Mouse (Mus musculus) stomach, embryonic 15.5 days (tissue): Measurements from ENCODE around the gene Tmem132b. TPM values are rescaled to one million over a fixed set of nuclear protein-coding genes. Genes with fewer than 3 reads are reported as not detected.

ENCODE experiments used
- ATAC-seq: fragments of 200-750 bp; cut with Nextera tagmentation; 2 replicates; pipeline ENCODE4 v1.8.0; 2017; ENCODE audit warnings: low read depth, moderate number of reproducible peaks, moderate TSS enrichment; ENCODE audit not compliant: insufficient read depth, low FRiP score
- H3K27ac ChIP-seq: fragments of 300-500 bp; sonication (generic); 2 replicates; pipeline ENCODE4 v1.5.1; 2015; ENCODE audit warnings: mild to moderate bottlenecking, inconsistent platforms
- H3K27me3 ChIP-seq: fragments of 300-500 bp; sonication (generic); replicated peaks from 2 replicates; pipeline ENCODE4 v1.6.1; 2015; ENCODE audit warnings: inconsistent platforms
- H3K36me3 ChIP-seq: fragments of 300-500 bp; sonication (generic); 2 replicates; pipeline ENCODE4 v1.6.1; 2015; ENCODE audit warnings: inconsistent platforms
- H3K4me1 ChIP-seq: fragments of 300-500 bp; sonication (generic); 2 replicates; pipeline ENCODE4 v1.6.1; 2015; ENCODE audit warnings: inconsistent platforms
- H3K4me2 ChIP-seq: fragments of 300-500 bp; sonication (generic); 2 replicates; pipeline ENCODE4 v1.6.1; 2015; ENCODE audit warnings: mild to moderate bottlenecking, inconsistent platforms
- H3K4me3 ChIP-seq: fragments of 300-500 bp; sonication (generic); replicated peaks from 2 replicates; pipeline ENCODE4 v1.5.1; 2015; ENCODE audit warnings: inconsistent platforms
- H3K9ac ChIP-seq: fragments of 300-500 bp; sonication (generic); 2 replicates; pipeline ENCODE4 v1.6.1; 2015; ENCODE audit warnings: inconsistent platforms
- H3K9me3 ChIP-seq: fragments of 300-500 bp; sonication (generic); 2 replicates; pipeline ENCODE4 v1.6.1; 2016; ENCODE audit warnings: inconsistent platforms
- WGBS: fragments of 180-500 bp; shearing (Covaris S2); methylation state at CpG from one replicate; pipeline ENCODE4 v1.1.7; 2015; 5-methylcytosine and 5-hydroxymethylcytosine counted together
- polyA plus RNA-seq: library from polyadenylated mRNA; unstranded; fragments of >200 nt; fragmentation: Nextera tagmentation; extraction: Ambion mirVana; gene quantifications from 2 replicates; pipeline ENCODE4 v1.2.1, GENCODE M21; 2015

Gene Tmem132b
- polyA plus RNA-seq, 1 experiment from 2014 or later: 0.62 TPM

DNA sequence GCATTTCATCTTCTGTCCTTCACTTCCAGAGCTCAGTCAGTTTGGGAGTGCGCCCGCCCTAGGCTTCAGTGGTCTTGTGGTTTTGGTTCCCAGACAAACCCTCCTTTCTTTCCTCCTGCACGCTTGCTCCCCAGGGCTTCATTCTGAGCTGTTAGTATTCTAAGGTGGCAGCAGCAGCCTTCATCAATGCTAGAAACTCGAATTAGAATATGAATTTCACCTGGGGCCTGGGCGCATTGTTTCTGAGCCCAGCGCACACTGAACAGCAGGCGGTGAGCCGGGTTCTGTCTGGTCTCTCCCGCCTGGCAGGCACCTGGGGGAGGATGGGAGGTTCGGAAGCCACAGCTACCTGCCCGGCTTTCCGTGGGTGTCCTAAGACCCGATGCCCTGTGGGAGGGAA lies 14.7 kb downstream of the Tmem132b start:
- 28% methylated on average over 13 of the region's 13 CpGs for WGBS
- ATAC-seq: no peak

GRCm38 (mm10) chr5:125549750-125550489 lies 18.3 kb downstream of the Tmem132b start:
- no peak overlapping the region for H3K4me2 ChIP-seq
- H3K9me3 ChIP-seq: no peaks in the 10 kb centered on the region
- H3K4me3 ChIP-seq: no peak overlapping the region
- no peak overlapping the region for H3K9ac ChIP-seq
- no peak overlapping the region for H3K27ac ChIP-seq
- no peaks in the 10 kb centered on the region for H3K27me3 ChIP-seq
- H3K36me3 ChIP-seq: no peaks in the 10 kb centered on the region
- no peak for ATAC-seq
- WGBS: 32% methylated on average over 11 of the region's 11 CpGs
- H3K4me1 ChIP-seq: no peaks in the 10 kb centered on the region

More for the DNA sequence above, 14.7 kb downstream of the Tmem132b start:
- Histone ChIP-seq H3K4me1 (no peaks in the 10 kb centered on the region), H3K9me3 (no peaks in the 10 kb centered on the region), H3K36me3 (no peaks in the 10 kb centered on the region), H3K27me3 (no peaks in the 10 kb centered on the region), H3K4me3 (no peak overlapping the region), H3K9ac (no peak overlapping the region), H3K27ac (no peak overlapping the region), H3K4me2 (no peak overlapping the region)

DNA sequence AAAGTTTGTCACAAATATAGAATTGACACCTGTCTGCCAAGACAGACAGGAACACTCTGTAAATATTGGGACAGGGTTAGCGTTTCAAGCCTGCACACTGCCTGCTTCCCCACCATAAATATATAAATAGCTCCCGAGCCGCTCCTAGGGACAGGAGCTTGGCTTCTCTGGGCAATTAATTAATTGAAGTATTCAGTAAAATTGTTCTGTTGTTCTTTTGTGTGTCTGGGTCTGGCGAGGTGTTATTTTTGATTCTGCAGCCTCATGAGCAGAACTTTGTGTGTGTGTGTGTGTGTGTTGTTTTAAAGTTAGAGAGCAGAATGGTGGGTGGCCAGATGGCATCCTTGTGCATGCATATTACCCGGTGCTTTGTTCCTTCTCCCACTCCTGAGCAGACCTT lies 24.2 kb downstream of the Tmem132b start:
- no peak overlapping the region for H3K27ac ChIP-seq
- no peaks in the 10 kb centered on the region for H3K9me3 ChIP-seq

GRCm38 (mm10) chr5:125563492-125563891 lies 31.9 kb downstream of the Tmem132b start:
- ATAC-seq: no peak
- 35% methylated on average over 6 of the region's 6 CpGs for WGBS
- H3K27ac ChIP-seq: no peak overlapping the region
- no peak overlapping the region for H3K4me2 ChIP-seq
- no peak overlapping the region for H3K9ac ChIP-seq
- no peaks in the 10 kb centered on the region for H3K9me3 ChIP-seq
- H3K27me3 ChIP-seq: no peaks in the 10 kb centered on the region
- no peak overlapping the region for H3K4me3 ChIP-seq
- H3K36me3 ChIP-seq: no peaks in the 10 kb centered on the region
- no peaks in the 10 kb centered on the region for H3K4me1 ChIP-seq

More for the DNA sequence above, 24.2 kb downstream of the Tmem132b start:
- no peak overlapping the region for H3K4me3 ChIP-seq
- no peak for ATAC-seq
- no peak overlapping the region for H3K4me2 ChIP-seq
- no peaks in the 10 kb centered on the region for H3K4me1 ChIP-seq
- 62% methylated on average over 5 of the region's 5 CpGs for WGBS
- H3K27me3 ChIP-seq: no peaks in the 10 kb centered on the region
- H3K9ac ChIP-seq: no peak overlapping the region
- no peaks in the 10 kb centered on the region for H3K36me3 ChIP-seq

GRCm38 (mm10) chr5:125565725-125566124 lies 34.2 kb downstream of the Tmem132b start:
- no peaks in the 10 kb centered on the region for H3K27me3 ChIP-seq
- no peaks in the 10 kb centered on the region for H3K4me1 ChIP-seq
- H3K27ac ChIP-seq: no peak overlapping the region
- H3K9me3 ChIP-seq: no peaks in the 10 kb centered on the region
- no peak overlapping the region for H3K4me2 ChIP-seq
- H3K36me3 ChIP-seq: no peaks in the 10 kb centered on the region
- ATAC-seq: no peak
- H3K9ac ChIP-seq: no peak overlapping the region
- no peak overlapping the region for H3K4me3 ChIP-seq
- WGBS: 77% methylated on average over 11 of the region's 11 CpGs

- ATAC-seq: no peak
- H3K9me3 ChIP-seq: no peaks in the 10 kb centered on the region
- H3K9ac ChIP-seq: no peak overlapping the region
- no peaks in the 10 kb centered on the region for H3K4me1 ChIP-seq
- no peaks in the 10 kb centered on the region for H3K36me3 ChIP-seq
- H3K4me3 ChIP-seq: no peak overlapping the region
- H3K4me2 ChIP-seq: no peak overlapping the region
- H3K27me3 ChIP-seq: no peaks in the 10 kb centered on the region
- H3K27ac ChIP-seq: no peak overlapping the region
Observed at GRCm38 (mm10) chr5:125568457-125568856, 36.9 kb downstream of the Tmem132b start.

- no peak overlapping the region for H3K4me2 ChIP-seq
- no peak overlapping the region for H3K9ac ChIP-seq
- 86% methylated on average over 5 of the region's 5 CpGs for WGBS
- no peaks in the 10 kb centered on the region for H3K9me3 ChIP-seq
- no peaks in the 10 kb centered on the region for H3K36me3 ChIP-seq
- no peak overlapping the region for H3K27ac ChIP-seq
- ATAC-seq: no peak
- H3K4me1 ChIP-seq: no peaks in the 10 kb centered on the region
- H3K27me3 ChIP-seq: no peaks in the 10 kb centered on the region
- H3K4me3 ChIP-seq: no peak overlapping the region
Observed at GRCm38 (mm10) chr5:125572011-125572410, 40.4 kb downstream of the Tmem132b start.

GRCm38 (mm10) chr5:125574886-125575285 lies 43.3 kb downstream of the Tmem132b start:
- WGBS: 15% methylated on average over 8 of the region's 8 CpGs
- no peak overlapping the region for H3K4me3 ChIP-seq
- H3K36me3 ChIP-seq: no peaks in the 10 kb centered on the region
- H3K9ac ChIP-seq: no peak overlapping the region
- no peak overlapping the region for H3K27ac ChIP-seq
- ATAC-seq: no peak
- H3K4me2 ChIP-seq: no peak overlapping the region
- no peaks in the 10 kb centered on the region for H3K27me3 ChIP-seq
- H3K4me1 ChIP-seq: no peaks in the 10 kb centered on the region
- H3K9me3 ChIP-seq: no peaks in the 10 kb centered on the region

GRCm38 (mm10) chr5:125575866-125576265 lies 44.3 kb downstream of the Tmem132b start:
- H3K9ac ChIP-seq: no peak overlapping the region
- H3K4me3 ChIP-seq: no peak overlapping the region
- no peaks in the 10 kb centered on the region for H3K9me3 ChIP-seq
- no peaks in the 10 kb centered on the region for H3K4me1 ChIP-seq
- H3K27ac ChIP-seq: no peak overlapping the region
- ATAC-seq: no peak
- H3K36me3 ChIP-seq: no peaks in the 10 kb centered on the region
- H3K27me3 ChIP-seq: no peaks in the 10 kb centered on the region
- WGBS: 81% methylated on average over 2 of the region's 2 CpGs
- no peak overlapping the region for H3K4me2 ChIP-seq

GRCm38 (mm10) chr5:125578661-125579060 lies 47.1 kb downstream of the Tmem132b start:
- Histone ChIP-seq H3K36me3 (no peaks in the 10 kb centered on the region), H3K9ac (no peak overlapping the region), H3K4me1 (no peaks in the 10 kb centered on the region), H3K27me3 (no peaks in the 10 kb centered on the region), H3K9me3 (no peaks in the 10 kb centered on the region), H3K4me3 (no peak overlapping the region), H3K4me2 (no peak overlapping the region), H3K27ac (no peak overlapping the region)
- 79% methylated on average over 13 of the region's 13 CpGs for WGBS
- ATAC-seq: no peak

DNA sequence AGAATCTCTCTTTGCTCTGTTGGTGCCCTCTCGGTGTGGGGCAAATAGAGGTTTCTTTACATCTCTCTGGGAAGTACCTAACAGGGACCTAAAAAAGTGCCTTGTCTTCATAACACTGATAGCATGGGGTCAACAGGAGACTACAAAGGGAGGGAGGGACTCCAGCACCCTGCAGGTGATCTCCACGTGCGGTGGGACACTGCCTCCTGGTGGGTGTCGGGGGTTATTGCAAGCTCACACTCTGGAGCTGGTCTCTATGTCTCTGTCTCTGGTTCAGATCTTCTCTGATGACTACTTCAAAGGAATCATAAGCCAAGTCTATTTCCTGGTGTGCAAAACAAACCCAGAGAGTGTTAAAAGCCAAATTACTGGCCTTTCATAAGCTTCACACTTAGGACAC lies 47.6 kb downstream of the Tmem132b start:
- H3K27me3 ChIP-seq: no peaks in the 10 kb centered on the region
- WGBS: 49% methylated on average over 4 of the region's 4 CpGs
- H3K9me3 ChIP-seq: no peaks in the 10 kb centered on the region
- H3K36me3 ChIP-seq: no peaks in the 10 kb centered on the region
- no peak overlapping the region for H3K4me3 ChIP-seq
- ATAC-seq: no peak
- H3K9ac ChIP-seq: no peak overlapping the region
- H3K4me2 ChIP-seq: no peak overlapping the region
- H3K4me1 ChIP-seq: no peaks in the 10 kb centered on the region
- no peak overlapping the region for H3K27ac ChIP-seq

GRCm38 (mm10) chr5:125583298-125583697 lies 51.7 kb downstream of the Tmem132b start:
- H3K4me1 ChIP-seq: no peaks in the 10 kb centered on the region

GRCm38 (mm10) chr5:125583836-125584235 lies 52.3 kb downstream of the Tmem132b start:
- H3K9me3 ChIP-seq: no peaks in the 10 kb centered on the region
- no peak overlapping the region for H3K4me3 ChIP-seq
- 51% methylated on average over 8 of the region's 8 CpGs for WGBS
- H3K4me1 ChIP-seq: 0 out of 2 replicates have a peak, but pooled peaks cover 2% of the 10 kb centered on the region
- H3K27me3 ChIP-seq: no peaks in the 10 kb centered on the region
- no peaks in the 10 kb centered on the region for H3K36me3 ChIP-seq
- no peak overlapping the region for H3K27ac ChIP-seq
- no peak overlapping the region for H3K4me2 ChIP-seq
- no peak for ATAC-seq
- H3K9ac ChIP-seq: no peak overlapping the region

More at GRCm38 (mm10) chr5:125583298-125583697, 51.7 kb downstream of the Tmem132b start:
- Histone ChIP-seq H3K9ac (no peak overlapping the region), H3K4me2 (no peak overlapping the region), H3K9me3 (no peaks in the 10 kb centered on the region), H3K27ac (no peak overlapping the region), H3K36me3 (no peaks in the 10 kb centered on the region), H3K4me3 (no peak overlapping the region), H3K27me3 (no peaks in the 10 kb centered on the region)
- no peak for ATAC-seq
- 73% methylated on average over 2 of the region's 2 CpGs for WGBS
